Mouse (Mus musculus) granulocyte monocyte progenitor cell, adult 5-6 weeks (primary cell): Measurements from ENCODE around the gene Cd8a. TPM values are rescaled to one million over a fixed set of nuclear protein-coding genes. Genes with fewer than 3 reads are reported as not detected.

Experiments
- total RNA-seq, 2 experiments: library from RNA; stranded (forward) in 1 of 2; stranded (reverse) in 1 of 2; fragments of 200-712, 200-1000 nt in 1 of 2; fragments of >200 nt in 1 of 2; fragmentation: Nextera tagmentation in 1 of 2; gene quantifications; 2 replicates each; pipeline ENCODE4 v1.2.3; 2014 to 2017

The Cd8a gene
- total RNA-seq, 2 experiments from 2014 or later, result not detected

Other genes starting within 250 kb of the Cd8a start
- 0.17 and 0.69 TPM in 2 replicates for gene Thnsl2, start 229.0 kb upstream of the Cd8a start, total RNA-seq (2014; fragmentation: Nextera tagmentation)
- 0.10 and 1.3 TPM in 2 replicates for gene Thnsl2, start 229.0 kb upstream of the Cd8a start, total RNA-seq (2017)
- 0.73 TPM in 1 of 2 replicates, not detected in the other for gene Fabp1, start 173.6 kb upstream of the Cd8a start, total RNA-seq (2014; fragmentation: Nextera tagmentation)
- not detected in 2 replicates for gene Fabp1, start 173.6 kb upstream of the Cd8a start, total RNA-seq (2017)
- gene Krcc1, start 101.8 kb upstream of the Cd8a start, total RNA-seq (2014; fragmentation: Nextera tagmentation), result 54.1 and 65.1 TPM in 2 replicates
- gene Krcc1, start 101.8 kb upstream of the Cd8a start, total RNA-seq (2017), result 104 and 123 TPM in 2 replicates
- not detected in 2 replicates for gene Smyd1, start 51.2 kb upstream of the Cd8a start, total RNA-seq (2014; fragmentation: Nextera tagmentation)
- gene Smyd1, start 51.2 kb upstream of the Cd8a start, total RNA-seq (2017), result not detected in 2 replicates
- gene Cd8b1, start 50.6 kb upstream of the Cd8a start, total RNA-seq (2014; fragmentation: Nextera tagmentation), result not detected in 2 replicates
- gene Cd8b1, start 50.6 kb upstream of the Cd8a start, total RNA-seq (2017), result not detected in 2 replicates
- gene Rmnd5a, start 67.2 kb downstream of the Cd8a start, total RNA-seq (2014; fragmentation: Nextera tagmentation), result 29.0 and 39.8 TPM in 2 replicates
- gene Rmnd5a, start 67.2 kb downstream of the Cd8a start, total RNA-seq (2017), result 54.4 TPM in 2 replicates
- gene Rnf103, start 120.5 kb downstream of the Cd8a start, total RNA-seq (2014; fragmentation: Nextera tagmentation), result 7.1 and 8.6 TPM in 2 replicates
- 7.3 and 10.6 TPM in 2 replicates for gene Rnf103, start 120.5 kb downstream of the Cd8a start, total RNA-seq (2017)
- 28.6 and 36.1 TPM in 2 replicates for gene Chmp3, start 170.4 kb downstream of the Cd8a start, total RNA-seq (2014; fragmentation: Nextera tagmentation)
- gene Chmp3, start 170.4 kb downstream of the Cd8a start, total RNA-seq (2017), result 82.2 and 114 TPM in 2 replicates